Mouse (Mus musculus): Measurements from ENCODE around the gene Eaf2. TPM values are rescaled to one million over a fixed set of nuclear protein-coding genes. Genes with fewer than 3 reads are reported as not detected.

Gene Eaf2
- total and polyA plus RNA-seq, 3 experiments, result 0.23 to 1.1 (median 1.1) TPM

GRCm38 (mm10) chr16:36817321-36817926, 57.4 kb downstream of the Eaf2 start:
- 18% methylated on average over 7 of the region's 7 CpGs for WGBS
- peak; percentile 44 to 69 for DNase-seq
- TF ChIP-seq CTCF (IDR thresholded peaks at IDR 0.05), result peak; percentile 88
- no peak for TF ChIP-seq POLR2A (IDR thresholded peaks at IDR 0.05; ENCODE audit: insufficient read depth, low read depth, low read length)
- no peak overlapping the region for H3K4me3 ChIP-seq
- H3K36me3 ChIP-seq (ENCODE audit: control insufficient read depth, insufficient read depth, low read length), result no peaks in the 10 kb centered on the region
- no peaks in the 10 kb centered on the region for H3K79me2 ChIP-seq (replicated peaks; ENCODE audit: control insufficient read depth, insufficient read depth, low read length)
- no peaks in the 10 kb centered on the region for H3K27me3 ChIP-seq (ENCODE audit: control insufficient read depth, insufficient read depth, low read length)
- no peaks in the 10 kb centered on the region for H3K4me1 ChIP-seq (ENCODE audit: control insufficient read depth, insufficient read depth, low read length)
- H3K27ac ChIP-seq, result no peak overlapping the region
- intact Hi-C loops (cut with DNase I), result loop anchor here (1.0 to 5.0 kb wide), 2 partner anchors 90 to 344 kb away; no protein-coding TSS in a partner anchor
- H3K9ac ChIP-seq (ENCODE audit: low read depth, low read length), result no peak overlapping the region

DNA sequence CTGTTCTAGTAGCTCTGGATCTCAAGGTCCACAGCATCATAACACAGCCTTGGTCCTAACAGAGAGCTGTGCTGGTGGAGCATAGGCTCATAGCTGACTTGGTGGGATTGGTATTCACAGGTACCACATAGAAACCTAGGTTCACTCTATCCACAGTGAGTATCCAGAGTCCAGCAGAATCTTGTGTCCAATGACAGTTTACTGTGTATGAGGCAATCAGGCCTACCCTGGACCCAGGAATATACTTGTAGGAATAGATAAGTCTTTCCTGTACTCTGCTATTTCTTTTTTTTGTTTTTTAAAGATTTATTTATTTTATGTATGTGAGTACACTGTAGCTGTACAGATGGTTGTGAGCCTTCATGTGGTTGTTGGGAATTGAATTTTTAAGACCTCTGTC, 57.9 kb downstream of the Eaf2 start:
- no peaks in the 10 kb centered on the region for H3K27me3 ChIP-seq (ENCODE audit: control insufficient read depth, insufficient read depth, low read length)
- H3K9ac ChIP-seq (ENCODE audit: low read depth, low read length), result no peak overlapping the region
- TF ChIP-seq CTCF (IDR thresholded peaks at IDR 0.05) (no peak), POLR2A (IDR thresholded peaks at IDR 0.05; ENCODE audit: insufficient read depth, low read depth, low read length) (no peak), EP300 (IDR thresholded peaks at IDR 0.05; ENCODE audit: insufficient read depth, low read depth, low read length) (no peak)
- DNase-seq, result no peak
- no peaks in the 10 kb centered on the region for H3K79me2 ChIP-seq (replicated peaks; ENCODE audit: control insufficient read depth, insufficient read depth, low read length)
- no peaks in the 10 kb centered on the region for H3K4me1 ChIP-seq (ENCODE audit: control insufficient read depth, insufficient read depth, low read length)
- H3K36me3 ChIP-seq (ENCODE audit: control insufficient read depth, insufficient read depth, low read length), result no peaks in the 10 kb centered on the region
- no peak overlapping the region for H3K4me3 ChIP-seq
- H3K27ac ChIP-seq, result no peak overlapping the region
- intact Hi-C loops (cut with DNase I), result loop anchor here (1.0 to 5.0 kb wide), 2 partner anchors 90 to 344 kb away; no protein-coding TSS in a partner anchor

GRCm38 (mm10) chr16:36813680-36814079, 61.1 kb downstream of the Eaf2 start:
- 61% methylated on average over 3 of the region's 3 CpGs for WGBS

DNA sequence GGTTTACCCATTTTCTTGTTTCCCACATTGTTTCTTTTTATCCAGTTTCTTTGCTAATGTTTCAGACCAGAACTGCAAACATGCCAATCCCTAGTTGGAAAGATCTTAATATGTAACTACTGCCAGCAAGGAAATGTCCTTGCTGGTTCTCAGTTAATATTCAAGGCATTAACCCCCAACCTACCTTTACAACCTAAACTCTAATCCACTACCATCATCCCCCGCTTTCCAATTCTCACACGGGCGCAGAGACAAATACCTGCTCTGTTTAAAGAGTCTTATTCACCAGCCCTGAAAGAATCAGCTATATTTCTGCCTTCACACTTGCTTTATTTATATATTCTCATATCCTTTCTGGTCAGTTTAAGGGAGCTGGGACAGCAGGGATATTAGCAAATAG, 66.2 kb downstream of the Eaf2 start:
- 92% methylated on average over 3 of the region's 3 CpGs for WGBS
- H3K27ac ChIP-seq, result no peak overlapping the region
- TF ChIP-seq EP300 (IDR thresholded peaks at IDR 0.05; ENCODE audit: insufficient read depth, low read depth, low read length) (no peak), CTCF (IDR thresholded peaks at IDR 0.05) (no peak), POLR2A (IDR thresholded peaks at IDR 0.05; ENCODE audit: insufficient read depth, low read depth, low read length) (no peak)
- H3K4me3 ChIP-seq, result no peak overlapping the region
- no peak for DNase-seq
- no peaks in the 10 kb centered on the region for H3K4me1 ChIP-seq (ENCODE audit: control insufficient read depth, insufficient read depth, low read length)
- no peaks in the 10 kb centered on the region for H3K36me3 ChIP-seq (ENCODE audit: control insufficient read depth, insufficient read depth, low read length)
- intact Hi-C loops (cut with DNase I), result no loop called here
- H3K9ac ChIP-seq (ENCODE audit: low read depth, low read length), result no peak overlapping the region
- no peaks in the 10 kb centered on the region for H3K27me3 ChIP-seq (ENCODE audit: control insufficient read depth, insufficient read depth, low read length)
- no peaks in the 10 kb centered on the region for H3K79me2 ChIP-seq (replicated peaks; ENCODE audit: control insufficient read depth, insufficient read depth, low read length)

More at GRCm38 (mm10) chr16:36813680-36814079, 61.1 kb downstream of the Eaf2 start:
- intact Hi-C loops (cut with DNase I), result no loop called here
- Histone ChIP-seq H3K9ac (ENCODE audit: low read depth, low read length) (no peak overlapping the region), H3K27ac (no peak overlapping the region), H3K4me1 (ENCODE audit: control insufficient read depth, insufficient read depth, low read length) (no peaks in the 10 kb centered on the region), H3K27me3 (ENCODE audit: control insufficient read depth, insufficient read depth, low read length) (no peaks in the 10 kb centered on the region), H3K79me2 (replicated peaks; ENCODE audit: control insufficient read depth, insufficient read depth, low read length) (no peaks in the 10 kb centered on the region), H3K4me3 (no peak overlapping the region), H3K36me3 (ENCODE audit: control insufficient read depth, insufficient read depth, low read length) (no peaks in the 10 kb centered on the region)
- DNase-seq, result no peak
- TF ChIP-seq CTCF (IDR thresholded peaks at IDR 0.05) (no peak), POLR2A (IDR thresholded peaks at IDR 0.05; ENCODE audit: insufficient read depth, low read depth, low read length) (no peak), EP300 (IDR thresholded peaks at IDR 0.05; ENCODE audit: insufficient read depth, low read depth, low read length) (no peak)

GRCm38 (mm10) chr16:36802361-36802760, 72.4 kb downstream of the Eaf2 start:
- Histone ChIP-seq H3K27ac (no peak overlapping the region), H3K27me3 (ENCODE audit: control insufficient read depth, insufficient read depth, low read length) (no peaks in the 10 kb centered on the region), H3K9ac (ENCODE audit: low read depth, low read length) (no peak overlapping the region), H3K4me3 (no peak overlapping the region), H3K79me2 (replicated peaks; ENCODE audit: control insufficient read depth, insufficient read depth, low read length) (no peaks in the 10 kb centered on the region), H3K4me1 (ENCODE audit: control insufficient read depth, insufficient read depth, low read length) (no peaks in the 10 kb centered on the region), H3K36me3 (ENCODE audit: control insufficient read depth, insufficient read depth, low read length) (no peaks in the 10 kb centered on the region)
- WGBS, result 77% methylated on average over 3 of the region's 3 CpGs
- intact Hi-C loops (cut with DNase I), result no loop called here
- TF ChIP-seq CTCF (IDR thresholded peaks at IDR 0.05), result peak; percentile 49
- TF ChIP-seq EP300 (IDR thresholded peaks at IDR 0.05; ENCODE audit: insufficient read depth, low read depth, low read length), result no peak
- no peak for DNase-seq

DNA sequence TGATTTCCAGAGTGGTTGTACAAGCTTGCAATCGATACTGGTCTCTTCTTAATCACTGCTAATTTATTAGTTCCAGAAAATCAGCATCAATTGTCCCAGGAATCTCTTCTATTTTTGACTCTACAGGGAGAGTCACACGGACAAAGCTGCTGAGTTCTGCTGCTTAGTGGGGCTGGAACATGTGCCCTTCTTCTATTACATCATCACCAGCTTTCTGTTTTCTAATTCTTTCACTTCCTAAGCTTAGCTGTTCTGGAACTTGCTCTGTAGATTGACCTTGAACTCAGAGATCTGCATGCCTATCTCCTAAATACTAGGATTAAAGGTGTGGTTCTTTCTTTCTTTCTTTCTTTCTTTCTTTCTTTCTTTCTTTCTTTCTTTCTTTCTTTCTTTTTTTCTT, 76.5 kb downstream of the Eaf2 start:
- DNase-seq, result no peak
- H3K9ac ChIP-seq (ENCODE audit: low read depth, low read length), result no peak overlapping the region
- intact Hi-C loops (cut with DNase I), result no loop called here
- H3K4me3 ChIP-seq, result no peak overlapping the region
- H3K27ac ChIP-seq, result no peak overlapping the region
- WGBS, result 62% methylated on average over 2 of the region's 2 CpGs
- no peaks in the 10 kb centered on the region for H3K79me2 ChIP-seq (replicated peaks; ENCODE audit: control insufficient read depth, insufficient read depth, low read length)
- no peaks in the 10 kb centered on the region for H3K27me3 ChIP-seq (ENCODE audit: control insufficient read depth, insufficient read depth, low read length)
- H3K36me3 ChIP-seq (ENCODE audit: control insufficient read depth, insufficient read depth, low read length), result no peaks in the 10 kb centered on the region
- TF ChIP-seq EP300 (IDR thresholded peaks at IDR 0.05; ENCODE audit: insufficient read depth, low read depth, low read length) (no peak), CTCF (IDR thresholded peaks at IDR 0.05) (no peak), POLR2A (IDR thresholded peaks at IDR 0.05; ENCODE audit: insufficient read depth, low read depth, low read length) (no peak)
- H3K4me1 ChIP-seq (ENCODE audit: control insufficient read depth, insufficient read depth, low read length), result no peaks in the 10 kb centered on the region

All from heart, adult 2 months (tissue).